9 mouse cellular contexts compared by ENCODE assay signal in the genomic region with DNA sequence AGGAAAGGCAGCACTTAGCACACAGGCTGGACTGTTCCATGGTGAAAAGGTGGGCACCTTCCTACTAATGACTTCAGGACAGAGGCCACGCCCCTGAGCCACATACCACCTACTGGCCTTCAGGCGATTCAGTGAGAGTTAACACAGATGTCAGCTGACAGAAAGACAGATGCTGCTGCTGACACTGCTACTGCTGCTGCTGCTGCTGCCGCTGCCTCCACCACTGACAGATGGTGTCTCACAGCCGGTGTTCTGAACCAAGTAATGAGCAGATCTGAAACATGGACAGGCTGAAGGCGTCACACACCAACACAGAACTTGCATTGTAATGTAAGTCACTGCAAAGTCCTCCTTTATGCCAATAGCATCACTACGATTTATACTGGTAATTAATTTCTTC.
DNase-seq lines count a peak whose midpoint lies in the region; ATAC-seq lines count a peak whose summit lies in the region.
"Had no signal": no experiment of that assay in that cellular context is flagged by ENCODE, and none has a peak within 500 bp of the region (broad histone marks: within the 10 kb centered on the region; RNA-seq: fewer than 3 reads in every experiment).

No protein-coding gene starts in this region.

- 49% methylated on average over 6 of the region's 6 CpGs for WGBS in embryonic facial prominence, embryonic 11.5 days
- WGBS in midbrain, embryonic 12.5 days = 50% methylated on average over 6 of the region's 6 CpGs
- 50% methylated on average over 6 of the region's 6 CpGs for WGBS in liver, embryonic 12.5 days (ENCODE audit: insufficient replicate concordance)
- 37% methylated on average over 6 of the region's 6 CpGs for WGBS in heart, embryonic 12.5 days
- WGBS in intestine, embryonic 16.5 days = 41% methylated on average over 6 of the region's 6 CpGs

- H3K9ac ChIP-seq in embryonic facial prominence, embryonic 11.5 days (replicated peaks; ENCODE audit: low read length) = no peak overlapping the region
- no peak overlapping the region for H3K9ac ChIP-seq in midbrain, embryonic 12.5 days (replicated peaks)
- no peak overlapping the region for H3K9ac ChIP-seq in liver, embryonic 12.5 days
- no peak overlapping the region for H3K9ac ChIP-seq in heart, embryonic 12.5 days
- H3K9ac ChIP-seq in intestine, embryonic 16.5 days (ENCODE audit: low read depth, low read length) = no peak overlapping the region
- H3K9ac ChIP-seq: limb, embryonic 13.5 days had no signal

- no peak overlapping the region for H3K4me2 ChIP-seq in embryonic facial prominence, embryonic 11.5 days (ENCODE audit: low read depth, low read length)
- no peak overlapping the region for H3K4me2 ChIP-seq in midbrain, embryonic 12.5 days (replicated peaks)
- no peak overlapping the region for H3K4me2 ChIP-seq in liver, embryonic 12.5 days
- H3K4me2 ChIP-seq in heart, embryonic 12.5 days = no peak overlapping the region
- no peak overlapping the region for H3K4me2 ChIP-seq in intestine, embryonic 16.5 days (ENCODE audit: low read depth, low read length)
- H3K4me2 ChIP-seq: limb, embryonic 13.5 days had no signal

- no peaks in the 10 kb centered on the region for H3K27me3 ChIP-seq in embryonic facial prominence, embryonic 11.5 days (ENCODE audit: control insufficient read depth, insufficient read depth, low read length)
- H3K27me3 ChIP-seq in midbrain, embryonic 12.5 days = no peaks in the 10 kb centered on the region
- no peaks in the 10 kb centered on the region for H3K27me3 ChIP-seq in liver, embryonic 12.5 days (replicated peaks)
- no peaks in the 10 kb centered on the region for H3K27me3 ChIP-seq in heart, embryonic 12.5 days (replicated peaks)
- H3K27me3 ChIP-seq in intestine, embryonic 16.5 days (replicated peaks; ENCODE audit: control insufficient read depth, insufficient read depth, low read length) = no peaks in the 10 kb centered on the region
- H3K27me3 ChIP-seq: limb, embryonic 13.5 days had no signal

- no peak overlapping the region for H3K27ac ChIP-seq in embryonic facial prominence, embryonic 11.5 days (replicated peaks; ENCODE audit: low read depth, low read length)
- no peak overlapping the region for H3K27ac ChIP-seq in midbrain, embryonic 12.5 days (replicated peaks)
- no peak overlapping the region for H3K27ac ChIP-seq in liver, embryonic 12.5 days
- H3K27ac ChIP-seq in heart, embryonic 12.5 days (ENCODE audit: poor library complexity, severe bottlenecking) = no peak overlapping the region
- H3K27ac ChIP-seq in intestine, embryonic 16.5 days (ENCODE audit: low read length) = no peak overlapping the region
- H3K27ac ChIP-seq: limb, embryonic 13.5 days had no signal

- 0 out of 2 replicates have a peak, but pooled peaks have one; percentile 52 for ATAC-seq in embryonic facial prominence, embryonic 11.5 days (replicated peaks; ENCODE audit: insufficient number of reproducible peaks, low FRiP score, low TSS enrichment, low read depth)
- peak; percentile 73 for ATAC-seq in midbrain, embryonic 12.5 days (ENCODE audit: low FRiP score, low read depth)
- no peak for ATAC-seq in liver, embryonic 12.5 days
- ATAC-seq in heart, embryonic 12.5 days (ENCODE audit: insufficient number of reproducible peaks, low FRiP score) = no peak
- no peak for ATAC-seq in intestine, embryonic 16.5 days

- no peaks in the 10 kb centered on the region for H3K9me3 ChIP-seq in embryonic facial prominence, embryonic 11.5 days (replicated peaks; ENCODE audit: control insufficient read depth, low read length)
- H3K9me3 ChIP-seq in midbrain, embryonic 12.5 days = no peaks in the 10 kb centered on the region
- H3K9me3 ChIP-seq in liver, embryonic 12.5 days (replicated peaks) = no peaks in the 10 kb centered on the region
- H3K9me3 ChIP-seq in heart, embryonic 12.5 days (replicated peaks) = no peaks in the 10 kb centered on the region
- H3K9me3 ChIP-seq in intestine, embryonic 16.5 days (ENCODE audit: control insufficient read depth, low read length) = no peaks in the 10 kb centered on the region
- H3K9me3 ChIP-seq: limb, embryonic 13.5 days had no signal

- H3K4me3 ChIP-seq in embryonic facial prominence, embryonic 11.5 days (ENCODE audit: low read depth, low read length) = no peak overlapping the region
- no peak overlapping the region for H3K4me3 ChIP-seq in midbrain, embryonic 12.5 days
- H3K4me3 ChIP-seq in liver, embryonic 12.5 days = no peak overlapping the region
- H3K4me3 ChIP-seq in heart, embryonic 12.5 days = no peak overlapping the region
- H3K4me3 ChIP-seq in intestine, embryonic 16.5 days (ENCODE audit: low read length) = no peak overlapping the region
- H3K4me3 ChIP-seq: limb, embryonic 13.5 days had no signal

- H3K4me1 ChIP-seq in embryonic facial prominence, embryonic 11.5 days (ENCODE audit: control insufficient read depth, insufficient read depth, low read length) = no peaks in the 10 kb centered on the region
- peaks cover 4% of the 10 kb centered on the region; the same call in 1 of the 2 replicates for H3K4me1 ChIP-seq in midbrain, embryonic 12.5 days
- H3K4me1 ChIP-seq in liver, embryonic 12.5 days = no peaks in the 10 kb centered on the region
- H3K4me1 ChIP-seq in heart, embryonic 12.5 days (replicated peaks) = no peaks in the 10 kb centered on the region
- H3K4me1 ChIP-seq in intestine, embryonic 16.5 days (ENCODE audit: control insufficient read depth, insufficient read depth, low read length) = 0 out of 2 replicates have a peak, but pooled peaks cover 4% of the 10 kb centered on the region

- peak; percentile 24 for DNase-seq in adrenal gland, postnatal 10 days
- no peak for DNase-seq in embryonic facial prominence, embryonic 11.5 days (ENCODE audit: low spot score)
- DNase-seq in layer of hippocampus, adult 18-20 months (ENCODE audit: low spot score in 2 of 2) = peak; percentile 66 to 73
- DNase-seq in adipocyte (ENCODE audit: low spot score) = no peak

- no peaks in the 10 kb centered on the region for H3K36me3 ChIP-seq in embryonic facial prominence, embryonic 11.5 days (replicated peaks; ENCODE audit: control insufficient read depth, insufficient read depth, low read depth, low read length)
- no peaks in the 10 kb centered on the region for H3K36me3 ChIP-seq in midbrain, embryonic 12.5 days
- no peaks in the 10 kb centered on the region for H3K36me3 ChIP-seq in liver, embryonic 12.5 days
- no peaks in the 10 kb centered on the region for H3K36me3 ChIP-seq in heart, embryonic 12.5 days
- H3K36me3 ChIP-seq in intestine, embryonic 16.5 days (ENCODE audit: control insufficient read depth, insufficient read depth, low read length) = no peaks in the 10 kb centered on the region
- H3K36me3 ChIP-seq: limb, embryonic 13.5 days had no signal

Comparison
In these comparisons a context has a peak if more than half of its experiments do, and no peak if none do; other contexts are left out.
1. DNase-seq: peak in adrenal gland, postnatal 10 days (single experiment) and layer of hippocampus, adult 18-20 months (2 of 2); none in embryonic facial prominence, embryonic 11.5 days (single experiment) and adipocyte (single experiment).
2. ATAC-seq: peak in embryonic facial prominence, embryonic 11.5 days (single experiment) and midbrain, embryonic 12.5 days (single experiment); none in liver, embryonic 12.5 days (single experiment), heart, embryonic 12.5 days (single experiment) and intestine, embryonic 16.5 days (single experiment).